Mouse (Mus musculus): ENCODE measurements around the gene Rpl14.

GRCm38 (mm10) chr9:120564247-120564646 lies 7.0 kb upstream of the Rpl14 start:
- TF ChIP-seq CHD2 (IDR thresholded peaks at IDR 0.05; ENCODE audit: low read depth, low read length) (no peak), MAFK (IDR thresholded peaks at IDR 0.05; ENCODE audit: insufficient read depth, low read depth, low read length) (no peak), ZC3H11A (IDR thresholded peaks at IDR 0.05; ENCODE audit: borderline replicate concordance, low read depth, low read length) (no peak), HCFC1 (IDR thresholded peaks at IDR 0.05; ENCODE audit: borderline replicate concordance, insufficient read depth, low read length) (no peak)

Measured in ES-E14 (cell line).